ENCODE assay signal across 18 mouse cellular contexts in the genomic region with DNA sequence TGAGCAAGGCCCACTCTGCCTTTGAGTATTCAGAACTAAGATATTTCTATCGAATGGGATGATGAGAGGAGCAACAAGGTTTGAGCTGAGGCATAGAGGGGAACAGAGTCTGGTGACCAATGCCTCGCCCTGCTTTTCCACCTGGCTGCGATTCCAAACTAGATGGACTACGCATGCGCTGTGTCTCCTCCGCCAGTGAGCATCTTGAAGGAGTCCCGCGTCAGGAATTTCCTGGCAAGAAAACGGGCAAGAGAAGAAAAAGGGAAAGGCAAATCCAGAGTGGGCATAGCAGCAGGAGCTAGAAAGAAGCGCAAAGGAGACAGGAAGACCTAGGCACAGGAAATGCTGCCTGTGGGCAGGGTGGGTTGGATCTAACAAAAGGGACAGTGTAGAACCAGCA. TPM values are rescaled to one million over a fixed set of nuclear protein-coding genes. Genes with fewer than 3 reads are reported as not detected.
DNase-seq lines count a peak whose midpoint lies in the region; ATAC-seq lines count a peak whose summit lies in the region.
"Had no signal": no experiment of that assay in that cellular context is flagged by ENCODE, and none has a peak within 500 bp of the region (broad histone marks: within the 10 kb centered on the region; RNA-seq: fewer than 3 reads in every experiment).

No protein-coding gene starts in this region.

- no peaks in the 10 kb centered on the region for H3K9me3 ChIP-seq in embryonic facial prominence, embryonic 13.5 days
- no peaks in the 10 kb centered on the region for H3K9me3 ChIP-seq in embryonic facial prominence, embryonic 10.5 days
- H3K9me3 ChIP-seq in heart, embryonic 12.5 days (replicated peaks): no peaks in the 10 kb centered on the region
- H3K9me3 ChIP-seq: heart, embryonic 10.5 days; lung, embryonic 15.5 days; megakaryocyte, embryonic 14.5 days had no signal

- no peak overlapping the region for H3K4me2 ChIP-seq in embryonic facial prominence, embryonic 13.5 days
- H3K4me2 ChIP-seq in heart, embryonic 12.5 days: no peak overlapping the region
- H3K4me2 ChIP-seq: liver, embryonic 11.5 days; lung, embryonic 15.5 days had no signal

- H3K4me3 ChIP-seq in embryonic facial prominence, embryonic 13.5 days: no peak overlapping the region
- H3K4me3 ChIP-seq in embryonic facial prominence, embryonic 10.5 days: no peak overlapping the region
- H3K4me3 ChIP-seq in heart, embryonic 12.5 days: no peak overlapping the region
- H3K4me3 ChIP-seq: heart, embryonic 10.5 days; lung, embryonic 15.5 days; megakaryocyte, embryonic 14.5 days had no signal

- no peak overlapping the region for H3K9ac ChIP-seq in embryonic facial prominence, embryonic 13.5 days
- no peak overlapping the region for H3K9ac ChIP-seq in heart, embryonic 12.5 days
- H3K9ac ChIP-seq: lung, embryonic 15.5 days had no signal

- H3K4me1 ChIP-seq in embryonic facial prominence, embryonic 13.5 days: peaks cover 48% of the 10 kb centered on the region
- peaks cover 40% of the 10 kb centered on the region for H3K4me1 ChIP-seq in embryonic facial prominence, embryonic 10.5 days
- H3K4me1 ChIP-seq in heart, embryonic 12.5 days (replicated peaks): peaks cover 20% of the 10 kb centered on the region

- peaks cover 4% of the 10 kb centered on the region for H3K36me3 ChIP-seq in embryonic facial prominence, embryonic 13.5 days
- peaks cover 2% of the 10 kb centered on the region; the same call in 1 of the 2 replicates for H3K36me3 ChIP-seq in embryonic facial prominence, embryonic 10.5 days (replicated peaks)
- no peaks in the 10 kb centered on the region for H3K36me3 ChIP-seq in heart, embryonic 12.5 days
- H3K36me3 ChIP-seq: heart, embryonic 10.5 days; lung, embryonic 15.5 days had no signal

- H3K27me3 ChIP-seq in embryonic facial prominence, embryonic 13.5 days: no peaks in the 10 kb centered on the region
- 0 out of 2 replicates have a peak, but pooled peaks cover 19% of the 10 kb centered on the region for H3K27me3 ChIP-seq in embryonic facial prominence, embryonic 10.5 days (replicated peaks; ENCODE audit: low read depth, poor library complexity, severe bottlenecking)
- peaks cover 19% of the 10 kb centered on the region; the same call in 1 of the 2 replicates for H3K27me3 ChIP-seq in heart, embryonic 12.5 days (replicated peaks)
- H3K27me3 ChIP-seq: lung, embryonic 15.5 days had no signal

- no peak for ATAC-seq in embryonic facial prominence, embryonic 13.5 days (ENCODE audit: insufficient number of reproducible peaks, insufficient read depth, low FRiP score, low TSS enrichment, low read depth)
- ATAC-seq in heart, embryonic 12.5 days (ENCODE audit: insufficient number of reproducible peaks, low FRiP score): no peak
- ATAC-seq: forebrain, embryonic 16.5 days; midbrain, embryonic 16.5 days had no signal

- H3K27ac ChIP-seq in embryonic facial prominence, embryonic 13.5 days: 0 out of 2 replicates have a peak overlapping the region, but pooled peaks have one; percentile 8
- H3K27ac ChIP-seq in embryonic facial prominence, embryonic 10.5 days (replicated peaks): no peak overlapping the region
- no peak overlapping the region for H3K27ac ChIP-seq in heart, embryonic 12.5 days (ENCODE audit: poor library complexity, severe bottlenecking)
- H3K27ac ChIP-seq: heart, embryonic 10.5 days; lung, embryonic 15.5 days had no signal

- WGBS in embryonic facial prominence, embryonic 13.5 days: 75% methylated on average over 10 of the region's 10 CpGs
- WGBS in embryonic facial prominence, embryonic 10.5 days: 76% methylated on average over 10 of the region's 10 CpGs
- WGBS in heart, embryonic 12.5 days: 77% methylated on average over 10 of the region's 10 CpGs

- DNase-seq in embryonic facial prominence, embryonic 10.5 days (ENCODE audit: low spot score): no peak
- DNase-seq in lung, postnatal 36 days: peak; percentile 37
- DNase-seq in lung, postnatal 4 days: no peak
- DNase-seq in kidney, postnatal 14 days: peak; percentile 46
- DNase-seq in adipocyte (ENCODE audit: low spot score): no peak
- DNase-seq in layer of hippocampus, postnatal 10 days (ENCODE audit: low spot score in 2 of 2): no peak
- DNase-seq: adrenal gland, adult 8-10 months; cerebellum, adult 9-10 months; heart, postnatal 10 days; right cerebral cortex, postnatal 25 days had no signal

RNA-seq across cellular contexts. Expression of a gene that starts 11.0 kb away (rescaled TPM):
- polyA plus RNA-seq in embryonic facial prominence, embryonic 13.5 days (2015; fragmentation: Nextera tagmentation; extraction: Ambion mirVana): 0.96 and 1.2 TPM in 2 replicates
- 0.23 and 0.24 TPM in 2 replicates for polyA plus RNA-seq in embryonic facial prominence, embryonic 10.5 days (2016; fragmentation: Nextera tagmentation; extraction: Ambion mirVana)
- polyA plus RNA-seq in heart, embryonic 12.5 days (2016; fragmentation: Nextera tagmentation; extraction: Ambion mirVana): 0.44 and 0.59 TPM in 2 replicates
- total RNA-seq in layer of hippocampus, postnatal 10 days (2021): 1 to 10 TPM; 1.8 to 2.2 TPM

Comparison
In these comparisons a context has a peak if more than half of its experiments do, and no peak if none do; other contexts are left out.
1. DNase-seq: peak in lung, postnatal 36 days (single experiment) and kidney, postnatal 14 days (single experiment); none in embryonic facial prominence, embryonic 10.5 days (single experiment), lung, postnatal 4 days (0 of 2), adipocyte (single experiment) and layer of hippocampus, postnatal 10 days (0 of 2).